Mouse (Mus musculus) left cerebral cortex, postnatal 36 days (tissue): ENCODE data around the gene Ttll8. TPM values are rescaled to one million over a fixed set of nuclear protein-coding genes. Genes with fewer than 3 reads are reported as not detected.

Experiments used
- DNase-seq, 2 experiments: peaks; one replicate each; pipeline ENCODE4 v3.0.0; 2021 to 2022; ENCODE audit warnings: low spot score in 2 of 2, mixed read lengths in 1 of 2
- intact Hi-C: fragments of 180-260 bp; cut with DNase I; formaldehyde crosslinking; loops from one replicate; pipeline ENCODE4 v1.15.1; 2025
- total RNA-seq, 2 experiments: library from RNA; stranded (reverse); gene quantifications; 2 replicates each; pipeline ENCODE4 v1.2.3; 2021

The Ttll8 gene
- total RNA-seq, 2 experiments from 2014 or later: 1.1 to 2.1 TPM

GRCm38 (mm10) chr15:88890751-88891675 is 63.2 kb downstream of the Ttll8 start:
- peak; percentile 71 to 74 for DNase-seq

GRCm38 (mm10) chr15:88889994-88890393 is 64.2 kb downstream of the Ttll8 start:
- intact Hi-C loops: no loop called here
- no peak for DNase-seq

More at GRCm38 (mm10) chr15:88890751-88891675, 63.2 kb downstream of the Ttll8 start:
- intact Hi-C loops: no loop called here

GRCm38 (mm10) chr15:88889032-88889431 is 65.2 kb downstream of the Ttll8 start:
- intact Hi-C loops: no loop called here
- DNase-seq: no peak

GRCm38 (mm10) chr15:88885376-88885775 is 68.8 kb downstream of the Ttll8 start:
- no peak for DNase-seq
- intact Hi-C loops: no loop called here

- no peak for DNase-seq
- intact Hi-C loops: no loop called here
These were observed 70.9 kb downstream of the Ttll8 start for GRCm38 (mm10) chr15:88883342-88883741.

- DNase-seq: no peak
- intact Hi-C loops: no loop called here
These were observed 71.4 kb downstream of the Ttll8 start for GRCm38 (mm10) chr15:88882851-88883250.

GRCm38 (mm10) chr15:88881253-88882044 is 72.8 kb downstream of the Ttll8 start:
- intact Hi-C loops: no loop called here
- no peak for DNase-seq

- no peak for DNase-seq
- intact Hi-C loops: loop anchor here (5.0 kb wide), 1 partner anchor 45 kb away; no protein-coding TSS in a partner anchor
These were observed 77.2 kb downstream of the Ttll8 start for GRCm38 (mm10) chr15:88877021-88877400.

GRCm38 (mm10) chr15:88876155-88877020 is 77.8 kb downstream of the Ttll8 start:
- intact Hi-C loops: loop anchor here (1.0 to 5.0 kb wide), 2 partner anchors 46 to 48 kb away; no protein-coding TSS in a partner anchor

GRCm38 (mm10) chr15:88875625-88876081 is 78.6 kb downstream of the Ttll8 start:
- intact Hi-C loops: loop anchor here (1.0 to 5.0 kb wide), 2 partner anchors 47 kb away; no protein-coding TSS in a partner anchor
- no peak for DNase-seq

More at GRCm38 (mm10) chr15:88876155-88877020, 77.8 kb downstream of the Ttll8 start:
- peak; percentile 70 to 75 for DNase-seq

GRCm38 (mm10) chr15:88874477-88874876 is 79.7 kb downstream of the Ttll8 start:
- DNase-seq: no peak
- intact Hi-C loops: no loop called here

- no peak for DNase-seq
- intact Hi-C loops: no loop called here
These were observed 80.2 kb downstream of the Ttll8 start for GRCm38 (mm10) chr15:88874061-88874460.

- DNase-seq: no peak
These were observed 83.6 kb downstream of the Ttll8 start for GRCm38 (mm10) chr15:88870418-88871185.

GRCm38 (mm10) chr15:88868024-88868742 is 86.0 kb downstream of the Ttll8 start:
- intact Hi-C loops: no loop called here
- no peak for DNase-seq

More at GRCm38 (mm10) chr15:88870418-88871185, 83.6 kb downstream of the Ttll8 start:
- intact Hi-C loops: no loop called here

GRCm38 (mm10) chr15:88867368-88868023 is 86.7 kb downstream of the Ttll8 start:
- DNase-seq: no peak
- intact Hi-C loops: no loop called here

- intact Hi-C loops: no loop called here
- DNase-seq: no peak
These were observed 87.3 kb downstream of the Ttll8 start for GRCm38 (mm10) chr15:88866934-88867356.
